Mouse (Mus musculus): ENCODE measurements around the gene Babam1.

The Babam1 gene

GRCm38 (mm10) chr8:71396639-71397305, at the start of gene Babam1:
Babam1 (plus strand) TSS chr8:71396861.
- peak; percentile 87 to 93 for DNase-seq (ENCODE audit: low read depth in 1 of 2, low spot score in 2 of 2)

- no peak for DNase-seq (ENCODE audit: low read depth in 1 of 2, low spot score in 2 of 2)
These were observed 45.5 kb upstream of the Babam1 start for GRCm38 (mm10) chr8:71351117-71351516.

- DNase-seq (ENCODE audit: low read depth in 1 of 2, low spot score in 2 of 2) = no peak
These were observed 45.1 kb upstream of the Babam1 start for GRCm38 (mm10) chr8:71351520-71351919.

GRCm38 (mm10) chr8:71358026-71358425, 38.6 kb upstream of the Babam1 start:
- DNase-seq (ENCODE audit: low read depth in 1 of 2, low spot score in 2 of 2) = no peak

- peak; percentile 79 to 86 for DNase-seq (ENCODE audit: low read depth in 1 of 2, low spot score in 2 of 2)
These were observed 29.7 kb upstream of the Babam1 start, which contains the start of gene Use1 for GRCm38 (mm10) chr8:71366771-71367528. Use1 (plus strand) TSS chr8:71366848.

GRCm38 (mm10) chr8:71367529-71368176, 29.0 kb upstream of the Babam1 start:
- DNase-seq (ENCODE audit: low read depth in 1 of 2, low spot score in 2 of 2) = no peak

- no peak for DNase-seq (ENCODE audit: low read depth in 1 of 2, low spot score in 2 of 2)
These were observed 28.3 kb upstream of the Babam1 start for GRCm38 (mm10) chr8:71368366-71368765.

GRCm38 (mm10) chr8:71369040-71369718, 27.5 kb upstream of the Babam1 start:
- DNase-seq (ENCODE audit: low read depth in 1 of 2, low spot score in 2 of 2) = no peak

- DNase-seq (ENCODE audit: low read depth in 1 of 2, low spot score in 2 of 2) = no peak
These were observed 25.9 kb upstream of the Babam1 start for GRCm38 (mm10) chr8:71370711-71371235.

- peak; percentile 95 to 98 for DNase-seq (ENCODE audit: low read depth in 1 of 2, low spot score in 2 of 2)
These were observed 25.3 kb upstream of the Babam1 start, which contains the start of gene Ocel1 for GRCm38 (mm10) chr8:71371236-71371848. Ocel1 (plus strand) TSS chr8:71371298.

GRCm38 (mm10) chr8:71372427-71372826, 24.2 kb upstream of the Babam1 start:
- DNase-seq (ENCODE audit: low read depth in 1 of 2, low spot score in 2 of 2) = no peak

GRCm38 (mm10) chr8:71373000-71373399, 23.7 kb upstream of the Babam1 start:
- DNase-seq (ENCODE audit: low read depth in 1 of 2, low spot score in 2 of 2) = no peak

- DNase-seq (ENCODE audit: low read depth in 1 of 2, low spot score in 2 of 2) = no peak
These were observed 21.9 kb upstream of the Babam1 start for GRCm38 (mm10) chr8:71374616-71375206.

GRCm38 (mm10) chr8:71375581-71376422, 20.9 kb upstream of the Babam1 start:
- peak in 1 of 2 experiments; percentile 35 for DNase-seq (ENCODE audit: low read depth in 1 of 2, low spot score in 2 of 2)

- DNase-seq (ENCODE audit: low read depth in 1 of 2, low spot score in 2 of 2) = no peak
These were observed 20.1 kb upstream of the Babam1 start for GRCm38 (mm10) chr8:71376423-71377030.

- DNase-seq (ENCODE audit: low read depth in 1 of 2, low spot score in 2 of 2) = no peak
These were observed 17.7 kb upstream of the Babam1 start for GRCm38 (mm10) chr8:71379008-71379407.

GRCm38 (mm10) chr8:71379512-71380075, 17.1 kb upstream of the Babam1 start:
- no peak for DNase-seq (ENCODE audit: low read depth in 1 of 2, low spot score in 2 of 2)
